Mouse (Mus musculus): ENCODE results near the gene Gm4787.

DNA sequence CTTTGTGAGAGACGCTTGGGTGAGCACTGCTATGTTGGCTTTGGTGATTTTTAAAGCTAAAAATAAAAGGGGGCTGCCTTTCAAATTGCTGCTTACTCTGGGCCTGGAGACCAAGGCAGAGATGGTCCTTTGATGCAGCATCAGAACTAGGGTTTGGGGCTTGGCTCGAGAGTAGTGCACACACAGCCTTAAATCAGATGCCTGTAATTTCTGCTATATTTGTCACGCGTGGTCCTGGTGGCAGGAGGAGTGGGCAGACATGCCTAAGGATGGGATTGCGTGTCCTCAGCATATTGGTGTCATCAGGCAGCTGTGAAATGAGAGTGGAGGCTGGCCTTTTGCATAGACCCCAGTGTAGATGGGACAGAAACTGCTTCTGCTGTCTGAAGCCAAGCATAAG is 45.4 kb downstream of the Gm4787 start:
- TF ChIP-seq POLR2A (IDR thresholded peaks at IDR 0.05; ENCODE audit: borderline replicate concordance, insufficient read depth, low read length) (no peak), CTCF (IDR thresholded peaks at IDR 0.05; ENCODE audit: borderline replicate concordance, insufficient read depth, low read depth, low read length) (no peak)
